Comparison of ENCODE assay signal across 8 mouse cellular contexts in genomic region chr6:29916530-29917382, GRCm38 (mm10). TPM values are rescaled to one million over a fixed set of nuclear protein-coding genes. Genes with fewer than 3 reads are reported as not detected.
A peak's percentile ranks its signal among the peaks of the same experiment; 100 is the strongest.
DNase-seq lines count a peak whose midpoint lies in the region; ATAC-seq lines count a peak whose summit lies in the region.

Gene Strip2 (plus strand): TSS chr6:29917012.

- under 1% methylated on average over 67 of the region's 67 CpGs for WGBS in embryonic facial prominence, embryonic 11.5 days
- WGBS in midbrain, embryonic 11.5 days: under 1% methylated on average over 67 of the region's 67 CpGs

- H3K4me1 ChIP-seq in embryonic facial prominence, embryonic 11.5 days (ENCODE audit: control insufficient read depth, insufficient read depth, low read length): no peaks in the 10 kb centered on the region
- no peaks in the 10 kb centered on the region for H3K4me1 ChIP-seq in midbrain, embryonic 11.5 days (ENCODE audit: control insufficient read depth, insufficient read depth, low read length)

- intact Hi-C loops in left cerebral cortex, postnatal 4 days (cut with DNase I): loop anchor here (5.0 kb wide), 1 partner anchor 166 kb away; no protein-coding TSS in a partner anchor

- peak within 1 kb of the TSS; percentile 95 for H3K4me2 ChIP-seq in embryonic facial prominence, embryonic 11.5 days (ENCODE audit: low read depth, low read length)
- peak within 1 kb of the TSS; percentile 94 for H3K4me2 ChIP-seq in midbrain, embryonic 11.5 days

- ATAC-seq in embryonic facial prominence, embryonic 11.5 days (replicated peaks; ENCODE audit: insufficient number of reproducible peaks, low FRiP score, low TSS enrichment, low read depth): peak; percentile 96
- peak; percentile 99 for ATAC-seq in midbrain, embryonic 11.5 days (ENCODE audit: low FRiP score)

- H3K4me3 ChIP-seq in embryonic facial prominence, embryonic 11.5 days (ENCODE audit: low read depth, low read length): peak within 1 kb of the TSS; percentile 65
- peak within 1 kb of the TSS; percentile 61 for H3K4me3 ChIP-seq in midbrain, embryonic 11.5 days (ENCODE audit: low read depth, low read length)

- DNase-seq in adrenal gland, postnatal 25 days: peak; percentile 96
- DNase-seq in embryonic facial prominence, embryonic 11.5 days (ENCODE audit: low spot score): peak; percentile 97
- DNase-seq in heart, adult 11 months: peak; percentile 99
- DNase-seq in kidney, adult 11 months: peak; percentile 90
- peak; percentile 97 for DNase-seq in left cerebral cortex, postnatal 4 days
- peak; percentile 99 for DNase-seq in midbrain, embryonic 11.5 days (ENCODE audit: low spot score, missing footprints)
- peak; percentile 95 for DNase-seq in right cerebral cortex, postnatal 4 days
- DNase-seq in yolk sac, embryonic 10.5 days (ENCODE audit: low spot score): peak; percentile 94

- H3K36me3 ChIP-seq in embryonic facial prominence, embryonic 11.5 days (replicated peaks; ENCODE audit: control insufficient read depth, insufficient read depth, low read depth, low read length): no peaks in the 10 kb centered on the region
- no peaks in the 10 kb centered on the region for H3K36me3 ChIP-seq in midbrain, embryonic 11.5 days (ENCODE audit: control insufficient read depth, insufficient read depth, low read length)

- H3K9ac ChIP-seq in embryonic facial prominence, embryonic 11.5 days (replicated peaks; ENCODE audit: low read length): peak within 1 kb of the TSS; percentile 53
- H3K9ac ChIP-seq in midbrain, embryonic 11.5 days (ENCODE audit: low read length): peak within 1 kb of the TSS; percentile 61

- no peak within 1 kb of the TSS for H3K27ac ChIP-seq in embryonic facial prominence, embryonic 11.5 days (replicated peaks; ENCODE audit: low read depth, low read length)
- H3K27ac ChIP-seq in midbrain, embryonic 11.5 days (ENCODE audit: low read depth, low read length): no peak within 1 kb of the TSS

- no peaks in the 10 kb centered on the region for H3K9me3 ChIP-seq in embryonic facial prominence, embryonic 11.5 days (replicated peaks; ENCODE audit: control insufficient read depth, low read length)
- no peaks in the 10 kb centered on the region for H3K9me3 ChIP-seq in midbrain, embryonic 11.5 days (ENCODE audit: control insufficient read depth, low read length)

- H3K27me3 ChIP-seq in embryonic facial prominence, embryonic 11.5 days (ENCODE audit: control insufficient read depth, insufficient read depth, low read length): no peaks in the 10 kb centered on the region; the same call in 1 of the 2 replicates
- peaks cover 9% of the 10 kb centered on the region for H3K27me3 ChIP-seq in midbrain, embryonic 11.5 days (ENCODE audit: control insufficient read depth, insufficient read depth, low read length)

RNA-seq across cellular contexts. Expression of gene Strip2, which starts in this region (rescaled TPM):
- total RNA-seq in adrenal gland, postnatal 25 days (2021): 1.00 and 1.2 TPM in 2 replicates
- polyA plus RNA-seq in embryonic facial prominence, embryonic 11.5 days (2014; fragmentation: Nextera tagmentation; extraction: Ambion mirVana): 0.81 and 1.0 TPM in 2 replicates
- total RNA-seq in left cerebral cortex, postnatal 4 days (2021): 1 to 10 TPM; 5.2 to 6.1 TPM
- polyA plus RNA-seq in midbrain, embryonic 11.5 days (2014; fragmentation: Nextera tagmentation; extraction: Ambion mirVana): 0.62 and 0.83 TPM in 2 replicates

Comparison
In these comparisons a context has a peak if more than half of its experiments do, and no peak if none do; other contexts are left out.
1. Peak in DNase-seq, ATAC-seq, H3K4me3 ChIP-seq, H3K9ac ChIP-seq and H3K4me2 ChIP-seq in midbrain, embryonic 11.5 days; RNA of the gene not detected or under 1 TPM.